9 mouse cellular contexts compared by ENCODE assay signal in the genomic region with DNA sequence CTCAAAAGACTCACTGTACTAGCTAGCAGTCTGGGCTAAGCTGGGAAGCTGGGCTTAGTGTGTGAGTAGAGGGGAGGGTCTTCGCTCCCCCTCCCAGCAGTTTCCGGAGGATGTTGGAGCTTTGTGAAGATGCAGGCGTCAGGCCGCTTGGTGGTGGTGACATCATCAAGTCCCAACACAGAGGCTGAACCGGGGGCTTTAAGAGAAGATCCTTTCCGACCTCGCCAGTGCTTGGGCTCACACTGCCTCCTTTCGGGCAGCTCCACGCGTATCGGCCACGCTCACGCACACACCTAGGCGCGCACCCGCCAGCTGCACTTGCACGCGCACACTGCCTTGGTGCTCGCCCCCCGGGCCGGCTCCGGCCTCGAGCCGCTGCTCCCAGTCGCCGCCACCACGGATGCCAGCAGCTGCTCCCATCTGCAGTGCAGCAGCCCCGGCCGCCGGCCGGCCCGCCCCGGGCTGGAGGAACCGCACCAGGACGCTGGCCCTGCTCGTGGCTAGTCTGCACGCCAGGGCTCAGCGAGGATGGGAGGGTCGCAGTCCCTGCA.
DNase-seq lines count a peak whose midpoint lies in the region; ATAC-seq lines count a peak whose summit lies in the region.
"Had no signal": no experiment of that assay in that cellular context is flagged by ENCODE, and none has a peak within 500 bp of the region (broad histone marks: within the 10 kb centered on the region; RNA-seq: fewer than 3 reads in every experiment).

No protein-coding gene starts in this region.

- H3K9ac ChIP-seq in heart, embryonic 11.5 days (ENCODE audit: low read depth, low read length) = peak overlapping the region; percentile 93
- H3K9ac ChIP-seq in liver, embryonic 16.5 days (ENCODE audit: low read depth, low read length) = peak overlapping the region; percentile 43; the same call in 1 of the 2 replicates
- H3K9ac ChIP-seq in neural tube, embryonic 14.5 days (replicated peaks; ENCODE audit: low read depth, low read length) = peak overlapping the region; percentile 86

- H3K4me2 ChIP-seq in heart, embryonic 11.5 days = peak overlapping the region; percentile 94
- H3K4me2 ChIP-seq in liver, embryonic 16.5 days (ENCODE audit: low read depth, low read length) = peak overlapping the region; percentile 62
- H3K4me2 ChIP-seq in neural tube, embryonic 14.5 days (ENCODE audit: low read depth, low read length) = peak overlapping the region; percentile 49

- H3K36me3 ChIP-seq in heart, embryonic 11.5 days (ENCODE audit: control insufficient read depth, insufficient read depth, low read length) = no peaks in the 10 kb centered on the region
- no peaks in the 10 kb centered on the region for H3K36me3 ChIP-seq in liver, embryonic 16.5 days (ENCODE audit: control insufficient read depth, insufficient read depth)
- no peaks in the 10 kb centered on the region for H3K36me3 ChIP-seq in neural tube, embryonic 14.5 days (ENCODE audit: control insufficient read depth, insufficient read depth, low read length)

- H3K4me1 ChIP-seq in heart, embryonic 11.5 days (ENCODE audit: control insufficient read depth, insufficient read depth, low read length) = peaks cover 53% of the 10 kb centered on the region
- H3K4me1 ChIP-seq in liver, embryonic 16.5 days (ENCODE audit: control insufficient read depth, low read depth, low read length) = peaks cover 3% of the 10 kb centered on the region; the same call in 1 of the 2 replicates
- peaks cover 35% of the 10 kb centered on the region for H3K4me1 ChIP-seq in neural tube, embryonic 14.5 days (ENCODE audit: control insufficient read depth, insufficient read depth, low read length)

- H3K27me3 ChIP-seq in heart, embryonic 11.5 days (ENCODE audit: control insufficient read depth, insufficient read depth, low read length) = no peaks in the 10 kb centered on the region
- peaks cover 13% of the 10 kb centered on the region for H3K27me3 ChIP-seq in liver, embryonic 16.5 days (ENCODE audit: control insufficient read depth, insufficient read depth, low read depth, low read length)
- no peaks in the 10 kb centered on the region for H3K27me3 ChIP-seq in neural tube, embryonic 14.5 days (ENCODE audit: control insufficient read depth, insufficient read depth, low read length)
- H3K27me3 ChIP-seq: Patski had no signal

- DNase-seq in spleen, postnatal 10 days (ENCODE audit: low spot score in 2 of 2) = peak; percentile 11 to 39
- DNase-seq in spleen, postnatal 36 days (ENCODE audit: low spot score in 2 of 2) = no peak
- peak; percentile 86 for DNase-seq in embryo, embryonic 9.5 days (ENCODE audit: extremely low spot score)
- DNase-seq in kidney, postnatal 25 days = peak; percentile 28 to 54
- peak; percentile 82 for DNase-seq in thymus, postnatal 14 days

- ATAC-seq in heart, embryonic 11.5 days (replicated peaks; ENCODE audit: insufficient number of reproducible peaks, low FRiP score, low TSS enrichment) = peak; percentile 73
- ATAC-seq in liver, embryonic 16.5 days (ENCODE audit: low read depth) = peak; percentile 37; the same call in 1 of the 2 replicates
- ATAC-seq in neural tube, embryonic 14.5 days (ENCODE audit: low read depth) = peak; percentile 90
- ATAC-seq: Patski had no signal

- H3K27ac ChIP-seq in heart, embryonic 11.5 days (ENCODE audit: low read depth, low read length) = peak overlapping the region; percentile 98
- peak overlapping the region; percentile 29; the same call in 1 of the 2 replicates for H3K27ac ChIP-seq in liver, embryonic 16.5 days (ENCODE audit: low read length)
- peak overlapping the region; percentile 95 for H3K27ac ChIP-seq in neural tube, embryonic 14.5 days (ENCODE audit: low read depth, low read length)

- no peaks in the 10 kb centered on the region for H3K9me3 ChIP-seq in heart, embryonic 11.5 days (replicated peaks; ENCODE audit: control insufficient read depth, low read length)
- H3K9me3 ChIP-seq in liver, embryonic 16.5 days (replicated peaks; ENCODE audit: control insufficient read depth, low read length) = no peaks in the 10 kb centered on the region
- H3K9me3 ChIP-seq in neural tube, embryonic 14.5 days (ENCODE audit: control insufficient read depth, low read length) = no peaks in the 10 kb centered on the region

- peak overlapping the region; percentile 68 for H3K4me3 ChIP-seq in heart, embryonic 11.5 days (ENCODE audit: low read depth, low read length)
- H3K4me3 ChIP-seq in liver, embryonic 16.5 days (ENCODE audit: low read depth, low read length) = peak overlapping the region; percentile 44
- peak overlapping the region; percentile 63 for H3K4me3 ChIP-seq in neural tube, embryonic 14.5 days (ENCODE audit: low read depth, low read length)

- WGBS in heart, embryonic 11.5 days (ENCODE audit: insufficient replicate concordance) = under 1% methylated on average over 39 of the region's 39 CpGs
- 1% methylated on average over 39 of the region's 39 CpGs for WGBS in liver, embryonic 16.5 days (ENCODE audit: insufficient replicate concordance)
- under 1% methylated on average over 39 of the region's 39 CpGs for WGBS in neural tube, embryonic 14.5 days

Comparison
In these comparisons a context has a peak if more than half of its experiments do, and no peak if none do; other contexts are left out.
1. DNase-seq: peak in spleen, postnatal 10 days (2 of 2), embryo, embryonic 9.5 days (single experiment), kidney, postnatal 25 days (2 of 2) and thymus, postnatal 14 days (single experiment); none in spleen, postnatal 36 days (0 of 2).
2. ATAC-seq: peak in every context shown above with its lines; median percentile 90 in neural tube, embryonic 14.5 days; 73 in heart, embryonic 11.5 days; 37 in liver, embryonic 16.5 days.
3. H3K27ac ChIP-seq: peak in every context shown above with its lines; median percentile 98 in heart, embryonic 11.5 days; 95 in neural tube, embryonic 14.5 days; 29 in liver, embryonic 16.5 days.
4. H3K9ac ChIP-seq: peak in every context shown above with its lines; median percentile 93 in heart, embryonic 11.5 days; 86 in neural tube, embryonic 14.5 days; 43 in liver, embryonic 16.5 days.
5. Peak in every context shown above with its lines, with median percentiles within 50 percentile points of each other: H3K4me2 ChIP-seq and H3K4me3 ChIP-seq.